Mouse (Mus musculus) CH12.LX (cell line): ENCODE measurements around the gene Nell1. TPM values are rescaled to one million over a fixed set of nuclear protein-coding genes. Genes with fewer than 3 reads are reported as not detected.

Experiments
- DNase-seq: peaks from one replicate; pipeline ENCODE4 v3.0.0-alpha.2; 2013; ENCODE audit errors: extremely low read depth
- H3K27ac ChIP-seq: 2 replicates; pipeline ENCODE4 v1.5.1; 2012; ENCODE audit warnings: low read depth, mild to moderate bottlenecking, control low read depth, moderate library complexity; ENCODE audit not compliant: insufficient read depth
- H3K27me3 ChIP-seq: replicated peaks from 2 replicates; pipeline ENCODE3; 2012; ENCODE audit warnings: inconsistent platforms
- H3K36me3 ChIP-seq, 2 experiments: replicated peaks in 1 of 2; 2 replicates each; pipeline versions ENCODE3 to v1.6.1; 2012; ENCODE audit warnings: inconsistent platforms in 1 of 2, low read length in 1 of 2, mild to moderate bottlenecking in 1 of 2, mixed read lengths in 1 of 2, moderate library complexity in 1 of 2; ENCODE audit not compliant: control insufficient read depth in 1 of 2, insufficient read depth in 1 of 2
- H3K4me1 ChIP-seq, 2 experiments: 2 replicates each; pipeline ENCODE4 v1.6.1; 2012; ENCODE audit warnings: inconsistent platforms in 1 of 2, moderate library complexity in 1 of 2; ENCODE audit not compliant: insufficient read depth in 2 of 2, control insufficient read depth in 1 of 2
- H3K4me2 ChIP-seq: 2 replicates; pipeline ENCODE4 v1.6.1; 2012; ENCODE audit warnings: low read depth, mild to moderate bottlenecking, control low read depth; ENCODE audit not compliant: poor library complexity, insufficient read depth, severe bottlenecking
- H3K4me3 ChIP-seq, 3 experiments: fragments of 150-350 bp in 1 of 3; sonication (generic) in 1 of 3; replicated peaks in 1 of 3; 2 replicates each; pipeline versions ENCODE3 to v1.5.1; 2011 to 2012; ENCODE audit warnings: low read depth in 2 of 3, low read length in 2 of 3, mild to moderate bottlenecking in 2 of 3, moderate library complexity in 2 of 3, control low read depth in 1 of 3, improper control_type of control experiment in 1 of 3, inconsistent platforms in 1 of 3, mixed read lengths in 1 of 3; ENCODE audit not compliant: poor library complexity in 1 of 3
- H3K79me2 ChIP-seq: replicated peaks from 2 replicates; pipeline ENCODE4 v1.6.1; 2012; ENCODE audit warnings: mild to moderate bottlenecking, moderate library complexity; ENCODE audit not compliant: control insufficient read depth, poor library complexity, insufficient read depth, severe bottlenecking; ENCODE audit errors: extremely low read depth
- H3K9ac ChIP-seq: 2 replicates; pipeline ENCODE4 v1.6.1; 2012; ENCODE audit warnings: low read depth, mild to moderate bottlenecking, control low read depth, moderate library complexity; ENCODE audit not compliant: insufficient read depth
- H3K9me3 ChIP-seq: replicated peaks from 2 replicates; pipeline ENCODE3; 2012; ENCODE audit warnings: low read length, inconsistent platforms, mixed read lengths
- BHLHE40 ChIP-seq: IDR thresholded peaks from 2 replicates; pipeline ENCODE4 v1.6.1; 2011; ENCODE audit warnings: mild to moderate bottlenecking, low read depth, low read length, improper control_type of control experiment
- CHD1 ChIP-seq: IDR thresholded peaks from 2 replicates; pipeline ENCODE4 v1.6.1; 2012; ENCODE audit warnings: low read depth, low read length, improper control_type of control experiment, inconsistent platforms
- CHD2 ChIP-seq: IDR thresholded peaks from 2 replicates; pipeline ENCODE4 v1.6.1; 2011; ENCODE audit warnings: low read length, improper control_type of control experiment
- ELF1 ChIP-seq: IDR thresholded peaks from 2 replicates; pipeline ENCODE4 v1.6.1; 2014; ENCODE audit warnings: low read depth, mild to moderate bottlenecking, inconsistent platforms, low read length, improper control_type of control experiment
- ETS1 ChIP-seq: conservative IDR thresholded peaks from 2 replicates; pipeline ENCODE4 v1.6.1; 2012; ENCODE audit warnings: low read depth, mild to moderate bottlenecking, inconsistent platforms, low read length, improper control_type of control experiment, moderate library complexity
- GABPA ChIP-seq: IDR thresholded peaks from 2 replicates; pipeline ENCODE4 v1.6.1; 2012; ENCODE audit warnings: low read depth, low read length, improper control_type of control experiment, inconsistent platforms; ENCODE audit not compliant: insufficient replicate concordance
- IRF4 ChIP-seq: IDR thresholded peaks from 2 replicates; pipeline ENCODE4 v1.6.1; 2014; ENCODE audit warnings: low read depth, mild to moderate bottlenecking, inconsistent platforms, low read length, improper control_type of control experiment
- JUN ChIP-seq: IDR thresholded peaks from 2 replicates; pipeline ENCODE4 v1.6.1; 2011; ENCODE audit warnings: low read depth, mild to moderate bottlenecking, low read length, improper control_type of control experiment, moderate library complexity; ENCODE audit not compliant: insufficient read depth
- MAFK ChIP-seq: IDR thresholded peaks from 2 replicates; pipeline ENCODE4 v1.6.1; 2011; ENCODE audit warnings: low read length, improper control_type of control experiment; ENCODE audit not compliant: insufficient replicate concordance
- MAX ChIP-seq: IDR thresholded peaks from 2 replicates; pipeline ENCODE4 v1.6.1; 2011; ENCODE audit warnings: low read length, improper control_type of control experiment
- MAZ ChIP-seq: IDR thresholded peaks from 2 replicates; pipeline ENCODE4 v1.6.1; 2012; ENCODE audit warnings: low read depth, mild to moderate bottlenecking, inconsistent platforms, low read length, improper control_type of control experiment, moderate library complexity
- NRF1 ChIP-seq: IDR thresholded peaks from 2 replicates; pipeline ENCODE4 v1.6.1; 2014; ENCODE audit warnings: low read depth, mild to moderate bottlenecking, inconsistent platforms, low read length, improper control_type of control experiment, moderate library complexity
- PAX5 ChIP-seq: IDR thresholded peaks from 2 replicates; pipeline ENCODE4 v1.6.1; 2012; ENCODE audit warnings: low read length, inconsistent platforms, mixed read lengths
- POLR2A ChIP-seq: IDR thresholded peaks from 2 replicates; pipeline ENCODE4 v1.6.1; 2011; ENCODE audit warnings: low read depth, mild to moderate bottlenecking, improper control_type of control experiment, low read length
- RAD21 ChIP-seq: IDR thresholded peaks from 2 replicates; pipeline ENCODE4 v1.6.1; 2011; ENCODE audit warnings: low read depth, mild to moderate bottlenecking, low read length, improper control_type of control experiment, moderate library complexity
- RCOR1 ChIP-seq: conservative IDR thresholded peaks from 2 replicates; pipeline ENCODE4 v1.6.1; 2012; ENCODE audit warnings: low read depth, mild to moderate bottlenecking, inconsistent platforms, low read length, improper control_type of control experiment
- SIN3A ChIP-seq: IDR thresholded peaks from 2 replicates; pipeline ENCODE4 v1.6.1; 2012; ENCODE audit warnings: low read length, improper control_type of control experiment, inconsistent platforms
- TCF12 ChIP-seq: IDR thresholded peaks from 2 replicates; pipeline ENCODE4 v1.6.1; 2014; ENCODE audit warnings: low read depth, mild to moderate bottlenecking, inconsistent platforms, low read length, improper control_type of control experiment
- USF1 ChIP-seq: IDR thresholded peaks from 2 replicates; pipeline ENCODE4 v1.6.1; 2014; ENCODE audit warnings: low read depth, mild to moderate bottlenecking, inconsistent platforms, low read length, improper control_type of control experiment
- ZC3H11A ChIP-seq: IDR thresholded peaks from 2 replicates; pipeline ENCODE4 v1.6.1; 2012; ENCODE audit warnings: low read depth, mild to moderate bottlenecking, inconsistent platforms, low read length, improper control_type of control experiment
- ZKSCAN1 ChIP-seq: IDR thresholded peaks from 2 replicates; pipeline ENCODE4 v1.6.1; 2012; ENCODE audit warnings: low read depth, inconsistent platforms, low read length, improper control_type of control experiment, borderline replicate concordance
- ZNF384 ChIP-seq: IDR thresholded peaks from 2 replicates; pipeline ENCODE4 v1.6.1; 2012; ENCODE audit warnings: low read depth, low read length, improper control_type of control experiment, inconsistent platforms
- dilution Hi-C: fragments of 300-500 bp; cut with MboI; formaldehyde crosslinking; loops from 2 replicates; pipeline ENCODE4 v1.14.3; 2020; ENCODE audit warnings: low sequenced_read_pairs; ENCODE audit not compliant: extremely low pct_unique_long_range_greater_than_20kb, extremely low pct_ligation_motif_present
- in situ Hi-C: fragments of 300-500 bp; cut with MboI; formaldehyde crosslinking; loops from 3 replicates; pipeline ENCODE4 v1.14.3; 2019; ENCODE audit warnings: low sequenced_read_pairs, low pct_ligation_motif_present, low pct_unique_long_range_greater_than_20kb, mixed read lengths
- polyA plus RNA-seq: library from polyadenylated mRNA; unstranded; fragments of >175 nt; gene quantifications from 2 replicates; pipeline ENCODE4 v1.2.1, GENCODE M21; 2012; ENCODE audit warnings: low read depth; ENCODE audit not compliant: insufficient read length
- total RNA-seq, 2 experiments: library from RNA; depleted of rRNA; stranded (reverse); fragments of 300-350 nt in 1 of 2; fragments of >200 nt in 1 of 2; gene quantifications; 2 replicates each; pipeline ENCODE4 v1.2.3; 2012 to 2014

Gene Nell1
- total and polyA plus RNA-seq, 3 experiments = not detected

GRCm38 (mm10) chr7:50781105-50781504, 806.4 kb downstream of the Nell1 start:
- Histone ChIP-seq H3K4me2 (no peak overlapping the region), H3K9me3 (peaks cover 37% of the 10 kb centered on the region), H3K9ac (no peak overlapping the region), H3K27me3 (no peaks in the 10 kb centered on the region)
- in situ Hi-C loops = no loop called here
- no peak for DNase-seq
- TF ChIP-seq ZKSCAN1 (no peak), ZC3H11A (no peak), RAD21 (no peak), CHD2 (no peak), MAFK (no peak), GABPA (no peak), ELF1 (no peak), TCF12 (no peak), NRF1 (no peak), JUN (no peak), IRF4 (no peak), USF1 (no peak), ZNF384 (no peak), PAX5 (no peak), ETS1 (no peak), BHLHE40 (no peak)
- TF ChIP-seq, all 38 proteins: peak for 0
- Histone ChIP-seq H3K79me2 (no peaks in the 10 kb centered on the region), H3K4me1 (no peaks in the 10 kb centered on the region), H3K27ac (no peak overlapping the region), H3K36me3 (no peaks in the 10 kb centered on the region), H3K4me3 (no peak overlapping the region)
- dilution Hi-C loops = no loop called here

GRCm38 (mm10) chr7:50783652-50784051, 809.0 kb downstream of the Nell1 start:
- Histone ChIP-seq H3K27ac (no peak overlapping the region), H3K9me3 (peaks cover 38% of the 10 kb centered on the region), H3K36me3 (no peaks in the 10 kb centered on the region), H3K9ac (no peak overlapping the region), H3K4me3 (no peak overlapping the region), H3K4me2 (no peak overlapping the region), H3K4me1 (no peaks in the 10 kb centered on the region), H3K79me2 (no peaks in the 10 kb centered on the region), H3K27me3 (no peaks in the 10 kb centered on the region)
- in situ Hi-C loops = no loop called here
- TF ChIP-seq MAZ = no peak
- no peak for TF ChIP-seq RCOR1
- no peak for TF ChIP-seq POLR2A
- no peak for TF ChIP-seq MAX
- no peak for TF ChIP-seq CHD1
- TF ChIP-seq SIN3A = no peak
- no peak for TF ChIP-seq ZC3H11A
- no peak for TF ChIP-seq CHD2
- no peak for TF ChIP-seq IRF4
- dilution Hi-C loops = no loop called here
- no peak for DNase-seq
